Mouse (Mus musculus) small intestine, adult 2 months (tissue): ENCODE results near the gene Abhd14b.

Experiments used
- CTCF ChIP-seq: fragments of 200-500 bp; IDR thresholded peaks from 2 replicates; pipeline ENCODE4 v1.5.1; 2012; ENCODE audit warnings: low read depth, mild to moderate bottlenecking, control low read depth, inconsistent platforms, low read length, moderate library complexity, mixed read lengths; ENCODE audit not compliant: insufficient replicate concordance, insufficient read length; ENCODE audit errors: extremely low read depth
- POLR2A ChIP-seq: fragments of 200-500 bp; IDR thresholded peaks from 2 replicates; pipeline ENCODE4 v1.6.1; 2012; ENCODE audit warnings: low read depth, mild to moderate bottlenecking, control low read depth, inconsistent platforms, low read length, moderate library complexity

- TF ChIP-seq CTCF (no peak), POLR2A (no peak)
Observed at GRCm38 (mm10) chr9:106461026-106461415, 13.8 kb downstream of the Abhd14b start.
